Mouse (Mus musculus) NIH3T3 (cell line): ENCODE results near the gene Tm4sf5.
"Not testable (repeated sequence)": the region's sequence is repeated elsewhere in the genome, so short reads cannot be mapped to it uniquely, and the experiment has no call there.

Source experiments
- DNase-seq: peaks from one replicate; pipeline ENCODE4 v3.0.0-alpha.2; 2012; ENCODE audit warnings: low read depth

Gene Tm4sf5

GRCm38 (mm10) chr11:70509753-70510564 is 4.9 kb downstream of the Tm4sf5 start:
- DNase-seq, result peak; percentile 61

GRCm38 (mm10) chr11:70511242-70511641 is 6.2 kb downstream of the Tm4sf5 start:
- peak; percentile 51 for DNase-seq

- no peak for DNase-seq
Measured at GRCm38 (mm10) chr11:70511825-70512224, 6.8 kb downstream of the Tm4sf5 start.

GRCm38 (mm10) chr11:70512709-70513342 is 7.8 kb downstream of the Tm4sf5 start:
- DNase-seq, result no peak

GRCm38 (mm10) chr11:70513520-70513919 is 8.5 kb downstream of the Tm4sf5 start:
- DNase-seq, result no peak

- no peak for DNase-seq
Measured at GRCm38 (mm10) chr11:70514288-70514687, 9.2 kb downstream of the Tm4sf5 start, which contains the start of gene Vmo1. Gene Vmo1, minus strand, starts transcription at chr11:70514616.

GRCm38 (mm10) chr11:70516352-70516751 is 11.3 kb downstream of the Tm4sf5 start:
- peak; percentile 77 for DNase-seq

- DNase-seq, result no peak
Measured at GRCm38 (mm10) chr11:70518436-70518835, 13.4 kb downstream of the Tm4sf5 start.

- DNase-seq, result no peak
Measured at GRCm38 (mm10) chr11:70518923-70519322, 13.9 kb downstream of the Tm4sf5 start, which contains the start of gene Gltpd2. Gene Gltpd2, plus strand, starts transcription at chr11:70519196.

- DNase-seq, result no peak
Measured at GRCm38 (mm10) chr11:70520178-70520769, 15.2 kb downstream of the Tm4sf5 start.

- DNase-seq, result peak; percentile 39
Measured at GRCm38 (mm10) chr11:70523306-70523989, 18.4 kb downstream of the Tm4sf5 start.

- DNase-seq, result no peak
Measured at GRCm38 (mm10) chr11:70524782-70525181, 19.7 kb downstream of the Tm4sf5 start.

GRCm38 (mm10) chr11:70525184-70525678 is 20.2 kb downstream of the Tm4sf5 start, which contains the start of gene Psmb6:
Gene Psmb6, plus strand, starts transcription at chr11:70525367.
- peak; percentile 95 for DNase-seq

- DNase-seq, result peak; percentile 49
Measured at GRCm38 (mm10) chr11:70525726-70526125, 20.7 kb downstream of the Tm4sf5 start.

- no peak for DNase-seq
Measured at GRCm38 (mm10) chr11:70526211-70526610, 21.2 kb downstream of the Tm4sf5 start.

- no peak for DNase-seq
Measured at GRCm38 (mm10) chr11:70528610-70529009, 23.6 kb downstream of the Tm4sf5 start.

GRCm38 (mm10) chr11:70531065-70531464 is 26.0 kb downstream of the Tm4sf5 start:
- DNase-seq, result not testable (repeated sequence)

GRCm38 (mm10) chr11:70532839-70533238 is 27.8 kb downstream of the Tm4sf5 start, which contains the start of gene Gm40193:
Gene Gm40193, minus strand, starts transcription at chr11:70532939.
- DNase-seq, result no peak

- DNase-seq, result no peak
Measured at GRCm38 (mm10) chr11:70539423-70539822, 34.4 kb downstream of the Tm4sf5 start.

- peak; percentile 94 for DNase-seq
Measured at GRCm38 (mm10) chr11:70539877-70540587, 35.0 kb downstream of the Tm4sf5 start, which contains the start of gene Pld2. Gene Pld2, plus strand, starts transcription at chr11:70540064.

- no peak for DNase-seq
Measured at GRCm38 (mm10) chr11:70540928-70541327, 35.9 kb downstream of the Tm4sf5 start.
